Mouse (Mus musculus) c-Kit-positive CD71-positive TER-119-negative erythroid progenitor cells, embryonic 14.5 days (primary cell): Measurements from ENCODE around the gene Ppp1r15a.
"Not testable (repeated sequence)": the region's sequence is repeated elsewhere in the genome, so short reads cannot be mapped to it uniquely, and the experiment has no call there.

Experiments
- DNase-seq: peaks from one replicate; pipeline ENCODE4 v3.0.0-alpha.2; 2013; ENCODE audit warnings: low read depth

Gene Ppp1r15a

DNA sequence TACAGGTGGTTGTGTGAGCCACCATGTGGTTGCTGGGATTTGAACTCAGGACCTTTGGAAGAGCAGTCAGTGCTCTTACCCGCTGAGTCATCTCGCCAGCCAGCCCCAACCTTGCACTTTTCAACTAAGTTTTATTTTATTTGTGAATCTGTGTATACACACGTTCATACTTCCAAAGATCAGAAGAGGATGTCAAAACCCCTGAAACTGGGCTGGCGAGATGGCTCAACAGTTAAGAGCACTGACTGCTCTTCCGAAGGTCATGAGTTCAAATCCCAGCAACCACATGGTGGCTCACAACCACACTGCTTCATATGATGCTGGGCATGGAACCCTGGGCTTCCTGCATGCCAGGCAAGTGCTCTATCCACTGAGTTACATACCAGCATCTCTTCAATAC, 41.1 kb downstream of the Ppp1r15a start:
- DNase-seq = not testable (repeated sequence)

DNA sequence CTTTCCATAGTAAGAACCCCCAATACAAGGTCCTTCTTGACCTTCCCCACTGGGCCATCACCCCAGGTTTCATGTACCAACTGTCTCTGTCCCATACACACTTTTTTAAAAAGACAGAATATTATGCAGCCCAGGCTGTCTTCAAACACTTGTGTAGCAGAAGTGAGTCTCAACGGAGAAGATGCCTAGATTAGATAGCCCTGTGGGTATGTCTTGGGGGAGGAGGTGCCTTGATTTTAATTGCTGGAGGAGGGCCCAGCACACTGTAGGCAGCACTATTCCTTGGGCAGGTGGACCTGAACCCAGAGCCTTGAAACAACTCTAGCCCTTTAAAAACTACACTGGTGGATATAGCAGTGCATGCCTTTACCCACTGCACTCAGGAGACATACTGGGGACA, 43.9 kb downstream of the Ppp1r15a start:
- no peak for DNase-seq

- DNase-seq = peak; percentile 75
These were observed 44.6 kb downstream of the Ppp1r15a start, which contains the start of gene Tulp2 for GRCm38 (mm10) chr7:45481374-45481927. Tulp2 (plus strand) TSS chr7:45481877.

DNA sequence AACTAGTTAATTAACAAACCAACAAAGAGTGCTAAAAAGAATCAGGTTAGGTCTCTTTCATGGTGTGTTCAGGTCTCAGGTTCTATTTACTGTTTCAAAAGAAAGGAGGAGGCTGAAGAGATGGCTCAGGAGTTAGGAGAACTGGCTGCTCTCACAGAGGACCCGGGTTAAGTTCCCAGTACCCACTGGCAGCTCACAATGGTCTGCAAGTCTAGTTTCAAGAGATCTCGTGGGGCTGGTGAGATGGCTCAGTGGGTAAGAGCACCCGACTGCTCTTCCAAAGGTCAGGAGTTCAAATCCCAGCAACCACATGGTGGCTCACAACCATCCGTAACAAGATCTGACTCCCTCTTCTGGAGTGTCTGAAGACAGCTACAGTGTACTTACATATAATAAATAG, 45.8 kb downstream of the Ppp1r15a start:
- not testable (repeated sequence) for DNase-seq

DNA sequence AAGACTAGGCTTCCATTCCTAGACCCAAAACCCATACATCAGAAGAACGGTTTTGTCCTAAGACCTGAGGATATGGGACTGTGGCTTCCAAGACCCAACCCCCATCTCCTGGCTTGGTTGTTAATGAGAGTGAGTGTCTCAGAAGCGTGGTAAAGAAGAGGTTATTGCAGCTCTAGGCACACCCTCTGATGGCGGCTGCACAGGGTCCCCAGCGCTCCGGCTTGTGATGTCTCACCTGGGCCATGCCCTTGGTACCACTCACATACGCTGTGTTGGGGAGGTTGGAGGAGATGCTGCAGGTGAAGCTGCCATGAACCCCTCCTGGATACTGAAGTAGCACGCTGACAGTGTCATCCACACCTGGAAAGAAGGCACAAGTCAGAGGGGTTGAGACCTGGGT, 47.3 kb downstream of the Ppp1r15a start:
- no peak for DNase-seq

DNA sequence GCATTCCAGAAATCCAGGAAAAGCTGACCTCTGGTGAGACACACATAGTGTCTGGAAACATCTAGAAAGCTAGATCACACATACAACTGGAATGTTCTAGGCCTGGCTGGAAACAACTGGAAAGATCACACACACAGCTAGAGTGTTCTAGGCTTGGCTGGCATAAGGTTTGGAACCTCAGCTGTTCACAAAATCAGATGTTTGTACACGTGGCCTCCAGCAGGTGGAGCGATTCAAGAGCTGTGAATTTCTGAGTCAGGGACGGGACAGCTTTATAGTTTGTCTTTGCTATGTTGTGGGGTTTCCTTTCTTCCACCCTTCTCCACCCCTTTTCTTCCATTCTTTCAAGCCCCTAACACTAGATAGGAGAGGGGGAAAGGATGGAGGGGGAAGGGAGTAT, 49.1 kb downstream of the Ppp1r15a start:
- no peak for DNase-seq

- DNase-seq = no peak
These were observed 49.6 kb downstream of the Ppp1r15a start for GRCm38 (mm10) chr7:45476453-45476852.

DNA sequence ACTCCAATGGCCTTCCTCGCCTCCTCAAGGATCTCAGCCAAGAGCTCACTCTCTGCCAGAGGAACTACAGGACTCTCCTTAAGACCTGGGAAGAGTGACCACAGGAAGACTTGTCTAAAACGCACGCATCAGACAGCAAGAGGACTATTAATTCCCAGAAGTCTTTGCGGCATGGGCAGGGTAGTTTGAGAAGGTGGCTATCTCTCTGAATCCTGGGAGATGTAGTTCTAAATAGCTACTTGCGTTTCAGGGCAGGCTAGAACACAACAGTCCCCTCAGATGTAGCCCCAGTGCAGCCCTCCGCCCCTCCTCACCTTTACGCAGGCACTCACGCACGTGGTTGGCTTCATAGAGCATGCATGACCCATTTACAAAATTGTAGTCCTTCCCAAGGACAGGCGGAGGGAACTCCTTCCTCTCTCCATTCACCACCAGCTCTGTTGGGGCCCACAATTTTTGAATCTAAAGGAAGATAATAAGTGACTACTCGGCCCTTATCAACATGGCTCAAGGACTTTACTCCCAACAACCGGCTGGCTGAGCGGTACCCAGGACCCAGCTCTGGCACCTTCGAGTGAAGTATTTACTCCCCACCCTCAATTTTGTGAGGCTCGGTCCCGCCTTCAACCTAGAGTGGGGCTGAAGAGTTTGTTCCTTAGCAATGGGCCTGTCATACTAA, 50.6 kb downstream of the Ppp1r15a start:
- DNase-seq = no peak
